Mouse (Mus musculus) pancreas, adult 10 weeks (tissue): ENCODE measurements around the gene Olfr1251. TPM values are rescaled to one million over a fixed set of nuclear protein-coding genes. Genes with fewer than 3 reads are reported as not detected.

ENCODE experiments used
- polyA plus RNA-seq: library from polyadenylated mRNA; stranded (reverse); fragments of 350-450 nt; fragmentation: Illumina TruSeq; extraction: RNeasy Lipid Tissue Mini Kit (QIAGEN cat#74804); gene quantifications from one replicate; pipeline ENCODE4 v1.2.3, GENCODE M21; 2015; ENCODE audit warnings: low read depth, low replicate concordance; ENCODE audit not compliant: insufficient read depth

The Olfr1251 gene
- not detected for polyA plus RNA-seq

GRCm38 (mm10) chr2:89671836-89672235 lies at the start of gene Olfr1251:
Gene Olfr1251 (minus strand): TSS chr2:89671936.

DNA sequence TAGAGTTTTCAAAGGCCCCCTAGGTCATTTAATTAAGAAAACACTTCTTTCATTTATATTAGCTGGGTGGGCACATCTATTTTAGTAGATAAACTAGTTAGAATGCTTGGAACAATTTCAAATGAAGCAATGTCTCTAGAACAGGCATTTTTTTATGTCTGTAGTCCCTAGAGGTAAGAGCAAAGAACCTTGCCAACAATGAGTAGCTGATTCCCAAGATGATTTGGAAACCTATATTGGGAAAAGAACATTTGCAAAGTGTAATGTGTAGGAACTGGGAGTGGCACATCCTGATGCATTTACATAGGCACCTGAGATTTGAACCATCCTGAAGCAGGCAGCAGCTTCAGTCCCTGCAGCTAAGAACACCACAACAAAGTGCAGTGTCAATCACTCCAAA lies 10.4 kb downstream of the Olfr1251 start, which contains the start of gene Olfr1250:
TSS of gene Olfr1250 (minus strand) at position 101 of the 400 bp plus-strand sequence.

GRCm38 (mm10) chr2:89634883-89635282 lies 36.9 kb downstream of the Olfr1251 start, which contains the start of gene Olfr1249:
Gene Olfr1249 (minus strand): TSS chr2:89634983.

GRCm38 (mm10) chr2:89618145-89618544 lies 53.6 kb downstream of the Olfr1251 start, which contains the start of gene Olfr1248:
Gene Olfr1248 (minus strand): TSS chr2:89618245.

Other genes with a start within 250 kb of the Olfr1251 start
- gene Olfr1240, start 228.9 kb downstream of the Olfr1251 start, polyA plus RNA-seq, result not detected
- gene Olfr1241, start 184.8 kb downstream of the Olfr1251 start, polyA plus RNA-seq, result not detected
- gene Olfr1242, start 173.6 kb downstream of the Olfr1251 start, polyA plus RNA-seq, result not detected
- gene Olfr1243, start 140.4 kb downstream of the Olfr1251 start, polyA plus RNA-seq, result not detected
- gene Olfr1245, start 93.5 kb downstream of the Olfr1251 start, polyA plus RNA-seq, result not detected
- gene Olfr1246, start 78.8 kb downstream of the Olfr1251 start, polyA plus RNA-seq, result not detected
- gene Olfr1247, start 57.8 kb downstream of the Olfr1251 start, polyA plus RNA-seq, result not detected
- gene Olfr1248, start 53.7 kb downstream of the Olfr1251 start, polyA plus RNA-seq, result not detected
- gene Olfr1249, start 37.0 kb downstream of the Olfr1251 start, polyA plus RNA-seq, result not detected
- gene Olfr1250, start 10.5 kb downstream of the Olfr1251 start, polyA plus RNA-seq, result not detected
- gene Olfr1252, start 53.1 kb upstream of the Olfr1251 start, polyA plus RNA-seq, result not detected
- not detected for gene Olfr1253, start 85.2 kb upstream of the Olfr1251 start, polyA plus RNA-seq
- gene Olfr1254, start 121.7 kb upstream of the Olfr1251 start, polyA plus RNA-seq, result not detected
- gene Olfr1255, start 140.1 kb upstream of the Olfr1251 start, polyA plus RNA-seq, result not detected
- not detected for gene Olfr1256, start 169.6 kb upstream of the Olfr1251 start, polyA plus RNA-seq
- gene Olfr48, start 176.3 kb upstream of the Olfr1251 start, polyA plus RNA-seq, result not detected
- not detected for gene Olfr1257, start 206.5 kb upstream of the Olfr1251 start, polyA plus RNA-seq